Mouse (Mus musculus): ENCODE results near the gene Nop58.
"Not testable (repeated sequence)": the region's sequence is repeated elsewhere in the genome, so short reads cannot be mapped to it uniquely, and the experiment has no call there.

Gene Nop58

GRCm38 (mm10) chr1:59725661-59726060 is 40.9 kb downstream of the Nop58 start:
- peak in 1 of 2 experiments; percentile 15 for DNase-seq

GRCm38 (mm10) chr1:59730106-59730505 is 45.3 kb downstream of the Nop58 start:
- peak; percentile 21 to 37 for DNase-seq

- no peak for DNase-seq
These were observed 46.0 kb downstream of the Nop58 start for GRCm38 (mm10) chr1:59730737-59731136.

GRCm38 (mm10) chr1:59734076-59734475 is 49.3 kb downstream of the Nop58 start:
- DNase-seq, result peak; percentile 4 to 18

- no peak for DNase-seq
These were observed 54.1 kb downstream of the Nop58 start for GRCm38 (mm10) chr1:59738768-59739414.

- no peak for DNase-seq
These were observed 55.0 kb downstream of the Nop58 start for GRCm38 (mm10) chr1:59739577-59740354.

GRCm38 (mm10) chr1:59749047-59749446 is 64.3 kb downstream of the Nop58 start:
- no peak for DNase-seq

GRCm38 (mm10) chr1:59749724-59750123 is 65.0 kb downstream of the Nop58 start:
- not testable (repeated sequence) for DNase-seq

- no peak for DNase-seq
These were observed 70.5 kb downstream of the Nop58 start for GRCm38 (mm10) chr1:59755298-59755697.

GRCm38 (mm10) chr1:59758325-59758724 is 73.6 kb downstream of the Nop58 start:
- DNase-seq, result no peak

- peak; percentile 48 to 67 for DNase-seq
These were observed 77.4 kb downstream of the Nop58 start for GRCm38 (mm10) chr1:59762208-59762607.

GRCm38 (mm10) chr1:59762651-59763163 is 77.9 kb downstream of the Nop58 start:
- DNase-seq, result peak; percentile 69 to 80

GRCm38 (mm10) chr1:59763164-59763768 is 78.5 kb downstream of the Nop58 start, which contains the start of gene Bmpr2:
Gene Bmpr2 (plus strand): TSS chr1:59763400.
- DNase-seq, result peak; percentile 92 to 95

- DNase-seq, result no peak
These were observed 79.0 kb downstream of the Nop58 start for GRCm38 (mm10) chr1:59763781-59764251.

- peak; percentile 50 to 70 for DNase-seq
These were observed 79.7 kb downstream of the Nop58 start for GRCm38 (mm10) chr1:59764407-59764971.

- DNase-seq, result no peak
These were observed 80.5 kb downstream of the Nop58 start for GRCm38 (mm10) chr1:59765279-59765678.

- no peak for DNase-seq
These were observed 81.9 kb downstream of the Nop58 start for GRCm38 (mm10) chr1:59766626-59767025.

Measured in kidney, postnatal 4 days (tissue).